Mouse (Mus musculus): ENCODE measurements around the gene Aldh18a1.
A peak's percentile ranks its signal among the peaks of the same experiment; 100 is the strongest.

- TF ChIP-seq EP300 (IDR thresholded peaks at IDR 0.05; ENCODE audit: low read depth) (no peak), CTCF (IDR thresholded peaks at IDR 0.05; ENCODE audit: low read depth) (peak; percentile 41; the same call in 1 of the 2 replicates)
These were observed 44.9 kb upstream of the Aldh18a1 start for GRCm38 (mm10) chr19:40633144-40633543.

Measured in liver, embryonic 14.5 days (tissue).